Mouse (Mus musculus) embryonic fibroblast, embryonic 13.5 days (primary cell): ENCODE data around the gene Ryk.

ENCODE experiments used
- CTCF ChIP-seq: IDR thresholded peaks from 2 replicates; pipeline ENCODE4 v1.5.1; 2011; ENCODE audit warnings: mild to moderate bottlenecking, control low read depth, low read length, moderate library complexity, borderline replicate concordance; ENCODE audit not compliant: insufficient read depth
- POLR2A ChIP-seq: IDR thresholded peaks from 2 replicates; pipeline ENCODE4 v1.6.1; 2011; ENCODE audit warnings: low read depth, mild to moderate bottlenecking, control low read depth, low read length, moderate library complexity

- TF ChIP-seq CTCF (no peak), POLR2A (no peak)
Observed at GRCm38 (mm10) chr9:102926137-102926536, 91.4 kb downstream of the Ryk start.
